Mouse (Mus musculus): ENCODE data around the gene Trappc13.

DNA sequence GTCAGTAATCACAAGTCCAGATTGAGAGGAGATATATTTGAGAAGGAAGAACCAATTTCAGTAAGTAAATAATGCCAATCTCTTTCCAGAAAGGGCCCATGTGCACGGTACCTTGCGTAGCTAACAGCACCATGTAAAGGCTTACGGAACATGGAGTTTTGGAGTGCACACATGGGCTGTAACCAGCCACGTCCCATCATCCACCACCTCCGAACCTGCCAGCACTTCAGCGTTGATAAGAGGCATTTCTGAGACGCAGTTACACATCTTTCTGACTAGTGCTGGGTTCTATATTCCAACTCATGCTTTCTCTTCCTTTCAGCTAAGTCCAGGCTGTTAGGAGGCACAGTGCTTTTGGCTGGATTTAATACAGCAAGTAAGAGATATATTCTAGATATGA is 81.1 kb downstream of the Trappc13 start:
- TF ChIP-seq CTCF (IDR thresholded peaks at IDR 0.05; ENCODE audit: low read depth, low read length) = no peak
- no peak for TF ChIP-seq POLR2A (IDR thresholded peaks at IDR 0.05; ENCODE audit: insufficient read depth, low read length)
- TF ChIP-seq EP300 (IDR thresholded peaks at IDR 0.05; ENCODE audit: insufficient read depth, low read depth, low read length) = no peak

Data from ES-Bruce4 (cell line).